Mouse (Mus musculus) limb, embryonic 14.5 days (tissue): ENCODE measurements around the gene 2010111I01Rik. TPM values are rescaled to one million over a fixed set of nuclear protein-coding genes. Genes with fewer than 3 reads are reported as not detected.

Source experiments
- ATAC-seq: fragments of 200-750 bp; cut with Nextera tagmentation; 2 replicates; pipeline ENCODE4 v1.8.0; 2017; ENCODE audit warnings: low read depth, moderate number of reproducible peaks, moderate TSS enrichment; ENCODE audit not compliant: low FRiP score
- DNase-seq: peaks from one replicate; pipeline ENCODE4 v3.0.0-alpha.2; 2015; ENCODE audit warnings: low spot score
- H3K27ac ChIP-seq: fragments of 300-500 bp; sonication (generic); replicated peaks from 2 replicates; pipeline ENCODE4 v1.5.1; 2014; ENCODE audit warnings: low read depth, mild to moderate bottlenecking, low read length, moderate library complexity, mixed read lengths
- H3K27me3 ChIP-seq: fragments of 300-500 bp; sonication (generic); 2 replicates; pipeline ENCODE4 v1.6.1; 2014; ENCODE audit warnings: low read length, mixed read lengths; ENCODE audit not compliant: control insufficient read depth, insufficient read depth
- H3K36me3 ChIP-seq: fragments of 300-500 bp; sonication (generic); 2 replicates; pipeline ENCODE4 v1.6.1; 2014; ENCODE audit warnings: mild to moderate bottlenecking, low read length, moderate library complexity, mixed read lengths; ENCODE audit not compliant: control insufficient read depth, insufficient read depth
- H3K4me1 ChIP-seq: fragments of 300-500 bp; sonication (generic); 2 replicates; pipeline ENCODE4 v1.6.1; 2014; ENCODE audit warnings: antibody characterized with exemption, low read length, mixed read lengths; ENCODE audit not compliant: control insufficient read depth, insufficient read depth
- H3K4me2 ChIP-seq: fragments of 300-500 bp; sonication (generic); replicated peaks from 2 replicates; pipeline ENCODE4 v1.6.1; 2014; ENCODE audit warnings: low read depth, mild to moderate bottlenecking, low read length, moderate library complexity; ENCODE audit not compliant: severe bottlenecking
- H3K4me3 ChIP-seq: fragments of 300-500 bp; sonication (generic); replicated peaks from 2 replicates; pipeline ENCODE4 v1.5.1; 2014; ENCODE audit warnings: low read length
- H3K9ac ChIP-seq: fragments of 300-500 bp; sonication (generic); 2 replicates; pipeline ENCODE4 v1.6.1; 2014; ENCODE audit warnings: mild to moderate bottlenecking, low read depth, low read length, moderate library complexity; ENCODE audit not compliant: severe bottlenecking
- H3K9me3 ChIP-seq: fragments of 300-500 bp; sonication (generic); 2 replicates; pipeline ENCODE4 v1.6.1; 2016; ENCODE audit warnings: low read length; ENCODE audit not compliant: control insufficient read depth
- POLR2A ChIP-seq: fragments of 200-500 bp; IDR thresholded peaks from 2 replicates; pipeline ENCODE4 v1.8.0; 2012; ENCODE audit warnings: inconsistent platforms, mild to moderate bottlenecking, moderate library complexity, borderline replicate concordance; ENCODE audit not compliant: insufficient read depth, insufficient read length; ENCODE audit errors: extremely low read depth
- WGBS: fragments of 180-500 bp; shearing (Covaris S2); extraction: QIAGEN DNeasy Blood & Tissue Kit; methylation state at CpG from one replicate; pipeline ENCODE4 v1.1.7; 2014; 5-methylcytosine and 5-hydroxymethylcytosine counted together
- polyA plus RNA-seq, 2 experiments: library from polyadenylated mRNA; depleted of rRNA in 1 of 2; stranded (reverse) in 1 of 2; unstranded in 1 of 2; fragments of >200 nt; fragmentation: Nextera tagmentation in 1 of 2; extraction: Ambion mirVana in 1 of 2; gene quantifications; 2 replicates each; pipeline versions ENCODE4 v1.2.1 to v1.2.3; 2012 to 2014

2010111I01Rik gene
- polyA plus RNA-seq, 2 experiments: 231 to 255 TPM

DNA sequence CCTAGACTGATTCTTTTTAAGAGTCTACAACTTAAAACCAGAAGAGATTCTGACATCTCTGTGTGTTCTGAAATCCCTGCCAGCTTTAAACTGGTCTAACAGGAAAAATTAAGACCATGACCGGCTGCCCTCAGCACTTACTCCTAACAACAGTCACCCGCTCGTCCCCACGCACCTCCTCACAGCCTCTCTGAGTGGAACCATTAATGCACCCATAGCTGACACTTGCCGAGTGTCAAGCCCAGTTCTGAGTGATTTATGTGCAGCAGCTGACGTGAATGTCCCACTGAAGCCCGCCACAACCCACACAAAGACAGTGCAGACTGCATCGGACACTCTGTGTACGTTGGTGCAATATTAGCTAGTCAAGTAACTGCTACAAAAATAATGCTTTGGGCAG is 280.5 kb downstream of the 2010111I01Rik start:
- Histone ChIP-seq H3K4me2 (peak overlapping the region; percentile 85), H3K9me3 (no peaks in the 10 kb centered on the region), H3K27me3 (no peaks in the 10 kb centered on the region), H3K9ac (peak overlapping the region; percentile 94), H3K27ac (peak overlapping the region; percentile 86), H3K4me1 (peaks cover 69% of the 10 kb centered on the region), H3K4me3 (peak overlapping the region; percentile 84), H3K36me3 (peaks cover 43% of the 10 kb centered on the region)
- DNase-seq (no peak), ATAC-seq (peak; percentile 41; the same call in 1 of the 2 replicates)
- 12% methylated on average over 9 of the region's 9 CpGs for WGBS
- no peak for TF ChIP-seq POLR2A

DNA sequence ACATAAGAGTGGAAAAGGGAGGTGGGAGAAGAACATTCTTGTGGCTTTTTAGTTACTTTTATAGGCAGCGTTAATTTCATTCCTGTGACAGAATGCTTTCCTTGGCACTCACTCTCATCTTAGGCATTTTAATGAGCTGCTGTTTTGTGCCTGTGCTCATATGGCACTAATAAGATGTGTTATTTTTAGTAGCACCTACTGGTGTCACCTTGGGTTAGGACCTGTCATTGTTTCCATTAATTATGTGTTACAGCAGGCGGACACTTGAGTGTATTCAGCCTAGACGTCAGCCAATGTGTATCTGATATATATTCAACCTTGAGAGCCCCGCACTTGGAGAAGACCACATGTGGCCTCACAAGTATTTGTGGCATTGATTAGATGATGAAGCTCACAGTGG is 281.1 kb downstream of the 2010111I01Rik start:
- TF ChIP-seq POLR2A: no peak
- Histone ChIP-seq H3K36me3 (peaks cover 46% of the 10 kb centered on the region), H3K4me1 (peaks cover 74% of the 10 kb centered on the region), H3K4me2 (peak overlapping the region; percentile 85), H3K9ac (peak overlapping the region; percentile 32; the same call in 1 of the 2 replicates), H3K27me3 (no peaks in the 10 kb centered on the region), H3K4me3 (peak overlapping the region; percentile 84), H3K9me3 (no peaks in the 10 kb centered on the region), H3K27ac (peak overlapping the region; percentile 86; the same call in 1 of the 2 replicates)
- DNase-seq (peak; percentile 80), ATAC-seq (no peak)
- 25% methylated on average over 4 of the region's 4 CpGs for WGBS

DNA sequence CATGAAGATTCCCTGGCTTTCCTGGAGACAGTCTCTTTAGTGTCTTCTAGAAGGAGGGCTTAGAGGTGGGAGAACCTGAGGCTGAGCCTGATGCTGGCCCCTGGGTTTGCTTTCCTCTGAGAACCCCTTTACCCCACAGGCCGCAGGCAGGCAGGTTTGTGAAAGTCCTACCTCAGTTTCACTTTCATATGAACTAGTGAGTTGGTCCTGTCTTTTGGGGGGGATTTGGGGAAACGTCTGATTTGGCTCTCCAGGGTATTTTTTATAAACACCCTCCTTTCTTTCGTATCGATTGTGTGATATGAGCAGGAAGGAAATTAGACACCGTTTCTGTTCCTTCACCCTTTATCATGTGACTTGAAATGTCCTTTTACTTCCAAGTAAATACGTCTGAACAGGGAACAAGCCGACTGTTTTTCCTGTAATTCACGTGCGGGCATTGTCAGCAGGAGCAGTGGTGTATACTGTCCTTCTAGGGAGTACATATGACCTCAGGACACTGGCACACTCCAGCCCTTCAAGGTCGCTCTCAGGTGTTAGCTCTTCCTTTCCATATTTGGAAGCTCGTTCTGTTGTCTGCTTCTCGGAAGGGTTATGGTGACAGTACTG is 281.7 kb downstream of the 2010111I01Rik start:
- peaks cover 78% of the 10 kb centered on the region for H3K4me1 ChIP-seq
- peak overlapping the region; percentile 85 for H3K4me2 ChIP-seq
- H3K9me3 ChIP-seq: no peaks in the 10 kb centered on the region
- peak overlapping the region; percentile 59 for H3K27ac ChIP-seq
- H3K27me3 ChIP-seq: no peaks in the 10 kb centered on the region
- WGBS: 50% methylated on average over 12 of the region's 12 CpGs
- H3K9ac ChIP-seq: peak overlapping the region; percentile 32; the same call in 1 of the 2 replicates
- DNase-seq (no peak), ATAC-seq (no peak)
- peaks cover 46% of the 10 kb centered on the region for H3K36me3 ChIP-seq
- no peak for TF ChIP-seq POLR2A
- peak overlapping the region; percentile 84 for H3K4me3 ChIP-seq

DNA sequence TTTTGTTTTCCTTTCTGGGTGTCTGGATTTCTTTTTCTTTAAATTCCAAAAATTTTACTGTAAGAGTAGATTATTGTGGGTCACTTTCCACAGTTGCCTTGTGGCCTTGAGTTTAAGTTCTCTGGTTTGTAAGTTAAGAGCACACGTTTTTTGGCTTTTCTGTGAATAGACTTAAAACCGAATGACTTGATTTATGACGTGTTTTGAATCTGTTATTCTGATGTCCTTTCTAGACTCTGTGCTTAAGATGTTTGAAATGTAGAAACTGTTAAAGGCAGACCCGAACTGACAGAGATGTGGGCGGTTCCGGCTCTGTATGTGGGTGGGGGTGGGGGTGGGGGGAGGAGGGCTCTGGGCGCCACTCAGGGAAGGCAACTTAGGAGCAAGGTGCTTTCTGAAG is 282.3 kb downstream of the 2010111I01Rik start:
- ATAC-seq (no peak), DNase-seq (no peak)
- no peaks in the 10 kb centered on the region for H3K9me3 ChIP-seq
- H3K4me3 ChIP-seq: peak overlapping the region; percentile 84
- H3K27ac ChIP-seq: peak overlapping the region; percentile 59
- peaks cover 41% of the 10 kb centered on the region for H3K36me3 ChIP-seq
- H3K4me1 ChIP-seq: peaks cover 78% of the 10 kb centered on the region
- H3K9ac ChIP-seq: no peak overlapping the region
- WGBS: 33% methylated on average over 7 of the region's 7 CpGs
- H3K4me2 ChIP-seq: peak overlapping the region; percentile 85
- TF ChIP-seq POLR2A: no peak
- H3K27me3 ChIP-seq: no peaks in the 10 kb centered on the region

DNA sequence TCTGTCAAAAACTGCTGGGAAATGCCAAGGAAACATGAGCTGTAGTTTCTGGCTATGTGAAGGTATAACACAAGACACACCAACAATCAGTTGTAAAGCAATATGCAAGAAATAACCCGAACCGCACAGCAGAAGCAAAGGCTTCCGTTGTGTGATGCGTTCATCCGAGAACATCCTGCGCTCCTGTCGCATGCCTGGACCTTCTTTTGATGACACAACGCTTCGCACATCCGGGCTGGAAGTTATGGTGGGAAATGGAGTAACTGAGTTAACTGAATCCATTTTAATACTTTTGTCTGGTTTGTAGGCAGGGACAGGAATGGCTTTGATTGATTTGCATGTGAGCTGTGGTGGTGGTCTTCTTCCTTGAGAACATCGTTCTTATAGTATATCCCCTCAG is 282.9 kb downstream of the 2010111I01Rik start:
- Histone ChIP-seq H3K9me3 (no peaks in the 10 kb centered on the region), H3K4me3 (peak overlapping the region; percentile 84; the same call in 1 of the 2 replicates), H3K36me3 (peaks cover 37% of the 10 kb centered on the region), H3K27me3 (no peaks in the 10 kb centered on the region), H3K4me2 (peak overlapping the region; percentile 85), H3K27ac (peak overlapping the region; percentile 54), H3K9ac (no peak overlapping the region), H3K4me1 (peaks cover 77% of the 10 kb centered on the region)
- TF ChIP-seq POLR2A: no peak
- WGBS: 87% methylated on average over 11 of the region's 11 CpGs
- DNase-seq (no peak), ATAC-seq (no peak)
